Mouse (Mus musculus): ENCODE results near the gene Gm20911. TPM values are rescaled to one million over a fixed set of nuclear protein-coding genes. Genes with fewer than 3 reads are reported as not detected.
"Not testable (repeated sequence)": the region's sequence is repeated elsewhere in the genome, so short reads cannot be mapped to it uniquely, and the experiment has no call there.

The Gm20911 gene
- not detected in 2 replicates for polyA plus RNA-seq (2014; fragmentation: Nextera tagmentation; extraction: Ambion mirVana)

DNA sequence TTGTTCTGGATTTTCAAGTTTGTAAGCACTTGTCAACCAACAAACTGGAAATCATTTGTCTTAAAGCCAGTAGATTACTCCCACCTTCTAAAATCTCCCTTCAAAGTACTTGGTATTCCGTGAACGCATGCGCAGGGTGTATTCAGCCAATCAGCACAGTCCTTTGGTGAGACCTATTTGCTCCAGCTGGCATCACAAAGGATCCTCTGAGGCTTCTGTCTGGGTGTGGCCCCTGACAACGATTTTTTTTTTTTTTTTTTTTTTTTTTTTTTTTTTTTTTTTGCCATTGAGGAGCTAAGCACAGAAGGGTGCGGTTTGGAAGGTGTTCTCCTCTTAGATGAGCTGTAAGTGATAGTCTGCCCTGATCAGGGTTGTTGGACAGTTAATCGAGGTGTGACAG, at the start of gene Gm20911:
TSS of gene Gm20911 (plus strand) at position 301 of the 400 bp plus-strand sequence.
- not testable (repeated sequence) for H3K9ac ChIP-seq (ENCODE audit: low read length); H3K4me1 ChIP-seq (ENCODE audit: control insufficient read depth, insufficient read depth, low read length); H3K36me3 ChIP-seq (ENCODE audit: control insufficient read depth, insufficient read depth, low read length); DNase-seq (ENCODE audit: low spot score, missing footprints); H3K9me3 ChIP-seq (ENCODE audit: control insufficient read depth, low read length); ATAC-seq (ENCODE audit: low FRiP score); H3K4me3 ChIP-seq (ENCODE audit: low read depth, low read length); H3K27ac ChIP-seq (ENCODE audit: low read depth, low read length); H3K4me2 ChIP-seq; H3K27me3 ChIP-seq (ENCODE audit: control insufficient read depth, insufficient read depth, low read length)
- no CpG with 5 or more reads among the region's 6 CpGs for WGBS

All from midbrain, embryonic 11.5 days (tissue).